Mouse (Mus musculus) intestine, embryonic 14.5 days (tissue): ENCODE measurements around the gene Tmed10. TPM values are rescaled to one million over a fixed set of nuclear protein-coding genes. Genes with fewer than 3 reads are reported as not detected.
A peak's percentile ranks its signal among the peaks of the same experiment; 100 is the strongest.

ENCODE experiments used
- ATAC-seq: fragments of 200-750 bp; cut with Nextera tagmentation; replicated peaks from 2 replicates; pipeline ENCODE4 v1.8.0; 2017; ENCODE audit warnings: low read depth, moderate number of reproducible peaks, moderate TSS enrichment, moderate library complexity; ENCODE audit not compliant: low FRiP score, low TSS enrichment
- DNase-seq: peaks from one replicate; pipeline ENCODE4 v3.0.0-alpha.2; 2018; ENCODE audit warnings: low spot score
- H3K27ac ChIP-seq: fragments of 300-500 bp; sonication (generic); 2 replicates; pipeline ENCODE4 v1.5.1; 2014; ENCODE audit warnings: low read depth, mild to moderate bottlenecking, control low read depth
- H3K27me3 ChIP-seq: fragments of 300-500 bp; sonication (generic); replicated peaks from 2 replicates; pipeline ENCODE4 v1.6.1; 2014; ENCODE audit warnings: low read length, control low read depth; ENCODE audit not compliant: control insufficient read depth, insufficient read depth
- H3K36me3 ChIP-seq: fragments of 300-500 bp; sonication (generic); 2 replicates; pipeline ENCODE4 v1.6.1; 2014; ENCODE audit warnings: low read length, control low read depth; ENCODE audit not compliant: control insufficient read depth, insufficient read depth
- H3K4me1 ChIP-seq: fragments of 300-500 bp; sonication (generic); replicated peaks from 2 replicates; pipeline ENCODE4 v1.6.1; 2014; ENCODE audit warnings: low read length, control low read depth, mixed read lengths; ENCODE audit not compliant: control insufficient read depth, insufficient read depth
- H3K4me2 ChIP-seq: fragments of 300-500 bp; sonication (generic); 2 replicates; pipeline ENCODE4 v1.6.1; 2014; ENCODE audit warnings: low read length
- H3K4me3 ChIP-seq: fragments of 300-500 bp; sonication (generic); 2 replicates; pipeline ENCODE4 v1.5.1; 2014; ENCODE audit warnings: low read depth, low read length, control low read depth, mixed read lengths
- H3K9ac ChIP-seq: fragments of 300-500 bp; sonication (generic); 2 replicates; pipeline ENCODE4 v1.6.1; 2014; ENCODE audit warnings: mild to moderate bottlenecking, low read length
- H3K9me3 ChIP-seq: fragments of 300-500 bp; sonication (generic); 2 replicates; pipeline ENCODE4 v1.6.1; 2016; ENCODE audit warnings: low read length, control low read depth; ENCODE audit not compliant: control insufficient read depth
- WGBS: fragments of 180-500 bp; shearing (Covaris S2); extraction: QIAGEN DNeasy Blood & Tissue Kit; methylation state at CpG from one replicate; pipeline ENCODE4 v1.1.7; 2014; 5-methylcytosine and 5-hydroxymethylcytosine counted together
- polyA plus RNA-seq: library from polyadenylated mRNA; unstranded; fragments of >200 nt; fragmentation: Nextera tagmentation; extraction: Ambion mirVana; gene quantifications from 2 replicates; pipeline ENCODE4 v1.2.1, GENCODE M21; 2014

Tmed10 gene
- polyA plus RNA-seq, 1 experiment from 2014 or later = 344 TPM

- H3K9ac ChIP-seq = no peak overlapping the region
- no peaks in the 10 kb centered on the region for H3K36me3 ChIP-seq
- DNase-seq (no peak), ATAC-seq (no peak)
- no peaks in the 10 kb centered on the region for H3K4me1 ChIP-seq
- 0 out of 2 replicates have a peak, but pooled peaks cover 2% of the 10 kb centered on the region for H3K9me3 ChIP-seq
- no peak overlapping the region for H3K4me3 ChIP-seq
- H3K27me3 ChIP-seq = no peaks in the 10 kb centered on the region
- whole genome bisulfite sequencing = 61% methylated on average over 14 of the region's 14 CpGs
- H3K4me2 ChIP-seq = no peak overlapping the region
- H3K27ac ChIP-seq = no peak overlapping the region
Observed at GRCm38 (mm10) chr12:85382761-85383680, 8.4 kb upstream of the Tmed10 start.

GRCm38 (mm10) chr12:85381570-85381969 is 6.9 kb upstream of the Tmed10 start:
- Histone ChIP-seq H3K4me3 (no peak overlapping the region), H3K27ac (no peak overlapping the region), H3K4me1 (no peaks in the 10 kb centered on the region), H3K9me3 (0 out of 2 replicates have a peak, but pooled peaks cover 2% of the 10 kb centered on the region), H3K36me3 (no peaks in the 10 kb centered on the region), H3K9ac (no peak overlapping the region), H3K27me3 (no peaks in the 10 kb centered on the region), H3K4me2 (no peak overlapping the region)
- DNase-seq (no peak), ATAC-seq (no peak)
- 82% methylated on average over 6 of the region's 6 CpGs for WGBS

DNA sequence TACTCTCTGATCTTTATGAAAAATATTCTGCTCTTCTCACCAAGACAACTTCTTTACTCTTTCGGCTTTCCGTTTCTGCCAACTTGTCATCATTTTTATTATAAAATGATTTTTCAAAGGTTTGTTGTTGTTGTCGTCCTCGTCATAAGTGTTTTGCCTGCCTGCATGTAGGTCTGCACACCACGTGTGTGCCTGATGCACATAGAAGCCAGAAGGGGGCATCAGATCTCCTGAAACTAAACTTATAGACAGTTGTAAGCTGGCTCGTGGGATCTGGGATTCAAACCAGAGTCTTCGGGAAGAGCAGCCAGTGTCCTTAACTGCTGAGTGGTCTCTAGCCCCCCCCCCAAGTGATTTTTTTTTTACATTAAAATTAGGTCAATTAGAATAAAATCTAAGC is 6.3 kb upstream of the Tmed10 start:
- WGBS = 79% methylated on average over 7 of the region's 7 CpGs
- Histone ChIP-seq H3K9me3 (0 out of 2 replicates have a peak, but pooled peaks cover 2% of the 10 kb centered on the region), H3K4me1 (no peaks in the 10 kb centered on the region), H3K27me3 (no peaks in the 10 kb centered on the region), H3K4me3 (no peak overlapping the region), H3K36me3 (no peaks in the 10 kb centered on the region), H3K27ac (no peak overlapping the region), H3K4me2 (no peak overlapping the region), H3K9ac (no peak overlapping the region)
- no peak for ATAC-seq
- DNase-seq = no peak

GRCm38 (mm10) chr12:85380308-85380707 is 5.7 kb upstream of the Tmed10 start:
- Histone ChIP-seq H3K9ac (no peak overlapping the region), H3K27ac (no peak overlapping the region), H3K4me1 (no peaks in the 10 kb centered on the region; the same call in 1 of the 2 replicates), H3K4me3 (no peak overlapping the region), H3K36me3 (no peaks in the 10 kb centered on the region), H3K9me3 (0 out of 2 replicates have a peak, but pooled peaks cover 2% of the 10 kb centered on the region), H3K4me2 (no peak overlapping the region), H3K27me3 (no peaks in the 10 kb centered on the region)
- 35% methylated on average over 1 of the region's 1 CpGs for WGBS
- no peak for ATAC-seq
- no peak for DNase-seq

- DNase-seq (no peak), ATAC-seq (no peak)
- 0 out of 2 replicates have a peak, but pooled peaks cover 2% of the 10 kb centered on the region for H3K9me3 ChIP-seq
- H3K4me2 ChIP-seq = no peak overlapping the region
- no peaks in the 10 kb centered on the region for H3K27me3 ChIP-seq
- no peak overlapping the region for H3K27ac ChIP-seq
- no peaks in the 10 kb centered on the region for H3K36me3 ChIP-seq
- peaks cover 5% of the 10 kb centered on the region; the same call in 1 of the 2 replicates for H3K4me1 ChIP-seq
- no peak overlapping the region for H3K9ac ChIP-seq
- H3K4me3 ChIP-seq = no peak overlapping the region
- 88% methylated on average over 2 of the region's 2 CpGs for WGBS
Observed at GRCm38 (mm10) chr12:85378271-85378670, 3.6 kb upstream of the Tmed10 start.

GRCm38 (mm10) chr12:85373591-85374560 is 771 bp downstream of the Tmed10 start:
- under 1% methylated on average over 50 of the region's 53 CpGs for WGBS
- peak overlapping the region; percentile 82 for H3K4me2 ChIP-seq

GRCm38 (mm10) chr12:85372068-85372665 is 2.5 kb downstream of the Tmed10 start:
- DNase-seq (no peak), ATAC-seq (no peak)
- Histone ChIP-seq H3K27ac (no peak overlapping the region), H3K9me3 (no peaks in the 10 kb centered on the region), H3K36me3 (no peaks in the 10 kb centered on the region), H3K27me3 (no peaks in the 10 kb centered on the region), H3K9ac (no peak overlapping the region), H3K4me3 (no peak overlapping the region), H3K4me1 (peaks cover 16% of the 10 kb centered on the region), H3K4me2 (no peak overlapping the region; the same call in 1 of the 2 replicates)
- 74% methylated on average over 8 of the region's 8 CpGs for WGBS

More at GRCm38 (mm10) chr12:85373591-85374560, 771 bp downstream of the Tmed10 start:
- peak; percentile 71 for ATAC-seq
- peak; percentile 79 for DNase-seq
- Histone ChIP-seq H3K9ac (peak overlapping the region; percentile 90), H3K27ac (peak overlapping the region; percentile 88), H3K4me3 (peak overlapping the region; percentile 75), H3K9me3 (no peaks in the 10 kb centered on the region), H3K4me1 (peaks cover 16% of the 10 kb centered on the region), H3K36me3 (no peaks in the 10 kb centered on the region), H3K27me3 (no peaks in the 10 kb centered on the region)
